Mouse (Mus musculus) kidney, embryonic 14.5 days (tissue): ENCODE data around the gene Thpo. TPM values are rescaled to one million over a fixed set of nuclear protein-coding genes. Genes with fewer than 3 reads are reported as not detected.

Source experiments
- ATAC-seq: fragments of 200-750 bp; cut with Nextera tagmentation; 2 replicates; pipeline ENCODE4 v1.8.0; 2017; ENCODE audit warnings: moderate number of reproducible peaks, mild to moderate bottlenecking, moderate TSS enrichment, moderate library complexity; ENCODE audit not compliant: low FRiP score, low TSS enrichment
- H3K27ac ChIP-seq: fragments of 300-500 bp; sonication (generic); 2 replicates; pipeline ENCODE4 v1.5.1; 2014; ENCODE audit warnings: low read depth, mild to moderate bottlenecking, low read length, moderate library complexity, mixed read lengths
- H3K27me3 ChIP-seq: fragments of 300-500 bp; sonication (generic); 2 replicates; pipeline ENCODE4 v1.6.1; 2014; ENCODE audit warnings: mild to moderate bottlenecking, low read length; ENCODE audit not compliant: control insufficient read depth, insufficient read depth
- H3K36me3 ChIP-seq: fragments of 300-500 bp; sonication (generic); 2 replicates; pipeline ENCODE4 v1.6.1; 2014; ENCODE audit warnings: low read length, mixed read lengths; ENCODE audit not compliant: control insufficient read depth, insufficient read depth
- H3K4me1 ChIP-seq: fragments of 300-500 bp; sonication (generic); 2 replicates; pipeline ENCODE4 v1.6.1; 2014; ENCODE audit warnings: low read length, mixed read lengths; ENCODE audit not compliant: control insufficient read depth, insufficient read depth
- H3K4me2 ChIP-seq: fragments of 300-500 bp; sonication (generic); replicated peaks from 2 replicates; pipeline ENCODE4 v1.6.1; 2014; ENCODE audit warnings: low read depth, mild to moderate bottlenecking, low read length
- H3K4me3 ChIP-seq: fragments of 300-500 bp; sonication (generic); 2 replicates; pipeline ENCODE4 v1.5.1; 2014; ENCODE audit warnings: mild to moderate bottlenecking, low read length
- H3K9ac ChIP-seq: fragments of 300-500 bp; sonication (generic); 2 replicates; pipeline ENCODE4 v1.6.1; 2014; ENCODE audit warnings: low read depth, mild to moderate bottlenecking, low read length, moderate library complexity
- H3K9me3 ChIP-seq: fragments of 300-500 bp; sonication (generic); 2 replicates; pipeline ENCODE4 v1.6.1; 2016; ENCODE audit warnings: low read length; ENCODE audit not compliant: control insufficient read depth
- WGBS: fragments of 180-500 bp; shearing (Covaris S2); extraction: QIAGEN DNeasy Blood & Tissue Kit; methylation state at CpG from one replicate; pipeline ENCODE4 v1.1.7; 2014; 5-methylcytosine and 5-hydroxymethylcytosine counted together
- polyA plus RNA-seq: library from polyadenylated mRNA; unstranded; fragments of >200 nt; fragmentation: Nextera tagmentation; extraction: Ambion mirVana; gene quantifications from 2 replicates; pipeline ENCODE4 v1.2.1, GENCODE M21; 2014

The Thpo gene
- polyA plus RNA-seq, 1 experiment from 2014 or later: 1.2 TPM

- peak within 1 kb of the TSS; percentile 61 for H3K4me3 ChIP-seq
- H3K27ac ChIP-seq: peak within 1 kb of the TSS; percentile 97
- ATAC-seq: peak; percentile 77
- no peaks in the 10 kb centered on the region for H3K9me3 ChIP-seq
- peaks cover 27% of the 10 kb centered on the region for H3K36me3 ChIP-seq
- no peaks in the 10 kb centered on the region for H3K27me3 ChIP-seq
- under 1% methylated on average over 61 of the region's 62 CpGs for WGBS
- H3K9ac ChIP-seq: peak within 1 kb of the TSS; percentile 68
- H3K4me2 ChIP-seq: peak within 1 kb of the TSS; percentile 80
- peaks cover 13% of the 10 kb centered on the region; the same call in 1 of the 2 replicates for H3K4me1 ChIP-seq
Measured at GRCm38 (mm10) chr16:20717181-20717977, 16.9 kb downstream of the Thpo start, which contains the start of the genes Polr2h and Clcn2. TSS of gene Polr2h (plus strand) at chr16:20717665. TSS of gene Clcn2 (minus strand) at chr16:20717746.

GRCm38 (mm10) chr16:20716841-20717180 is 17.5 kb downstream of the Thpo start:
- Histone ChIP-seq H3K4me1 (peaks cover 13% of the 10 kb centered on the region; the same call in 1 of the 2 replicates), H3K27me3 (no peaks in the 10 kb centered on the region), H3K4me3 (peak overlapping the region; percentile 61), H3K9me3 (no peaks in the 10 kb centered on the region), H3K27ac (peak overlapping the region; percentile 97), H3K4me2 (peak overlapping the region; percentile 80), H3K9ac (peak overlapping the region; percentile 68), H3K36me3 (peaks cover 21% of the 10 kb centered on the region)
- WGBS: 0% methylated on average over 8 of the region's 8 CpGs
- no peak for ATAC-seq

- under 1% methylated on average over 65 of the region's 68 CpGs for WGBS
- peaks cover 13% of the 10 kb centered on the region; the same call in 1 of the 2 replicates for H3K4me1 ChIP-seq
Measured at GRCm38 (mm10) chr16:20715976-20716840, 18.1 kb downstream of the Thpo start.

GRCm38 (mm10) chr16:20715566-20715965 is 18.7 kb downstream of the Thpo start:
- peak overlapping the region; percentile 68 for H3K9ac ChIP-seq
- H3K27ac ChIP-seq: peak overlapping the region; percentile 97
- peaks cover 13% of the 10 kb centered on the region; the same call in 1 of the 2 replicates for H3K4me1 ChIP-seq
- WGBS: 2% methylated on average over 12 of the region's 12 CpGs
- no peaks in the 10 kb centered on the region for H3K27me3 ChIP-seq
- H3K9me3 ChIP-seq: no peaks in the 10 kb centered on the region
- H3K36me3 ChIP-seq: peaks cover 19% of the 10 kb centered on the region; the same call in 1 of the 2 replicates
- no peak for ATAC-seq
- peak overlapping the region; percentile 80 for H3K4me2 ChIP-seq
- peak overlapping the region; percentile 61 for H3K4me3 ChIP-seq

More at GRCm38 (mm10) chr16:20715976-20716840, 18.1 kb downstream of the Thpo start:
- Histone ChIP-seq H3K36me3 (peaks cover 20% of the 10 kb centered on the region; the same call in 1 of the 2 replicates), H3K27me3 (no peaks in the 10 kb centered on the region), H3K4me3 (peak overlapping the region; percentile 61), H3K9ac (peak overlapping the region; percentile 68), H3K27ac (peak overlapping the region; percentile 97), H3K4me2 (peak overlapping the region; percentile 80), H3K9me3 (no peaks in the 10 kb centered on the region)
- ATAC-seq: peak; percentile 86

GRCm38 (mm10) chr16:20715161-20715560 is 19.1 kb downstream of the Thpo start:
- peak overlapping the region; percentile 68; the same call in 1 of the 2 replicates for H3K9ac ChIP-seq
- no peak for ATAC-seq
- no peaks in the 10 kb centered on the region for H3K27me3 ChIP-seq
- peak overlapping the region; percentile 80 for H3K4me2 ChIP-seq
- no peak overlapping the region for H3K27ac ChIP-seq
- H3K9me3 ChIP-seq: no peaks in the 10 kb centered on the region
- peak overlapping the region; percentile 61 for H3K4me3 ChIP-seq
- peaks cover 15% of the 10 kb centered on the region; the same call in 1 of the 2 replicates for H3K36me3 ChIP-seq
- WGBS: 47% methylated on average over 2 of the region's 2 CpGs
- H3K4me1 ChIP-seq: peaks cover 13% of the 10 kb centered on the region; the same call in 1 of the 2 replicates

- Histone ChIP-seq H3K27me3 (no peaks in the 10 kb centered on the region), H3K9ac (no peak overlapping the region; the same call in 1 of the 2 replicates), H3K27ac (no peak overlapping the region), H3K4me1 (peaks cover 13% of the 10 kb centered on the region; the same call in 1 of the 2 replicates), H3K9me3 (no peaks in the 10 kb centered on the region), H3K36me3 (peaks cover 12% of the 10 kb centered on the region; the same call in 1 of the 2 replicates), H3K4me3 (peak overlapping the region; percentile 61), H3K4me2 (peak overlapping the region; percentile 80)
- no peak for ATAC-seq
- WGBS: 39% methylated on average over 11 of the region's 11 CpGs
Measured at GRCm38 (mm10) chr16:20714307-20715080, 19.8 kb downstream of the Thpo start.

- Histone ChIP-seq H3K4me2 (no peak overlapping the region), H3K36me3 (peaks cover 20% of the 10 kb centered on the region)
- 91% methylated on average over 7 of the region's 7 CpGs for WGBS
Measured at GRCm38 (mm10) chr16:20712889-20713288, 21.4 kb downstream of the Thpo start.

GRCm38 (mm10) chr16:20712190-20712589 is 22.1 kb downstream of the Thpo start:
- Histone ChIP-seq H3K9ac (no peak overlapping the region), H3K9me3 (no peaks in the 10 kb centered on the region), H3K4me2 (no peak overlapping the region), H3K36me3 (peaks cover 23% of the 10 kb centered on the region), H3K4me1 (peaks cover 10% of the 10 kb centered on the region; the same call in 1 of the 2 replicates), H3K4me3 (no peak overlapping the region), H3K27me3 (no peaks in the 10 kb centered on the region), H3K27ac (no peak overlapping the region)
- WGBS: 81% methylated on average over 9 of the region's 9 CpGs
- no peak for ATAC-seq

More at GRCm38 (mm10) chr16:20712889-20713288, 21.4 kb downstream of the Thpo start:
- Histone ChIP-seq H3K27ac (no peak overlapping the region), H3K9me3 (no peaks in the 10 kb centered on the region), H3K9ac (no peak overlapping the region), H3K4me3 (no peak overlapping the region), H3K27me3 (no peaks in the 10 kb centered on the region), H3K4me1 (peaks cover 10% of the 10 kb centered on the region; the same call in 1 of the 2 replicates)
- no peak for ATAC-seq
